Mouse (Mus musculus) liver, embryonic 13.5 days (tissue): ENCODE data around the gene Arhgef3. TPM values are rescaled to one million over a fixed set of nuclear protein-coding genes. Genes with fewer than 3 reads are reported as not detected.

Experiments
- ATAC-seq: fragments of 200-750 bp; cut with Nextera tagmentation; 2 replicates; pipeline ENCODE4 v1.8.0; 2017; ENCODE audit warnings: low read depth, mild to moderate bottlenecking, moderate number of reproducible peaks, moderate library complexity
- DNase-seq: peaks from one replicate; pipeline ENCODE4 v3.0.0; 2022
- H3K27ac ChIP-seq: fragments of 300-500 bp; sonication (generic); 2 replicates; pipeline ENCODE4 v1.5.1; 2015; ENCODE audit warnings: moderate library complexity, mild to moderate bottlenecking, inconsistent platforms
- H3K27me3 ChIP-seq: fragments of 300-500 bp; sonication (generic); 2 replicates; pipeline ENCODE4 v1.6.1; 2015; ENCODE audit warnings: mild to moderate bottlenecking, inconsistent platforms
- H3K36me3 ChIP-seq: fragments of 300-500 bp; sonication (generic); 2 replicates; pipeline ENCODE4 v1.6.1; 2015; ENCODE audit warnings: mild to moderate bottlenecking, inconsistent platforms
- H3K4me1 ChIP-seq: fragments of 300-500 bp; sonication (generic); replicated peaks from 2 replicates; pipeline ENCODE4 v1.6.1; 2015; ENCODE audit warnings: inconsistent platforms
- H3K4me2 ChIP-seq: fragments of 300-500 bp; sonication (generic); 2 replicates; pipeline ENCODE4 v1.6.1; 2015; ENCODE audit warnings: inconsistent platforms, mild to moderate bottlenecking, moderate library complexity
- H3K4me3 ChIP-seq: fragments of 300-500 bp; sonication (generic); replicated peaks from 2 replicates; pipeline ENCODE4 v1.5.1; 2015; ENCODE audit warnings: mild to moderate bottlenecking, inconsistent platforms
- H3K9ac ChIP-seq: fragments of 300-500 bp; sonication (generic); 2 replicates; pipeline ENCODE4 v1.6.1; 2015; ENCODE audit warnings: mild to moderate bottlenecking, inconsistent platforms
- H3K9me3 ChIP-seq: fragments of 300-500 bp; sonication (generic); replicated peaks from 2 replicates; pipeline ENCODE4 v1.6.1; 2016; ENCODE audit warnings: inconsistent platforms
- WGBS: fragments of 180-500 bp; shearing (Covaris S2); methylation state at CpG from one replicate; pipeline ENCODE4 v1.1.7; 2015; ENCODE audit not compliant: insufficient replicate concordance; 5-methylcytosine and 5-hydroxymethylcytosine counted together
- polyA plus RNA-seq: library from polyadenylated mRNA; unstranded; fragments of >200 nt; fragmentation: Nextera tagmentation; extraction: Ambion mirVana; gene quantifications from 2 replicates; pipeline ENCODE4 v1.2.1, GENCODE M21; 2015

Gene Arhgef3
- polyA plus RNA-seq, 1 experiment from 2014 or later = 3.7 TPM

- no peak for ATAC-seq
- H3K4me2 ChIP-seq = no peak overlapping the region
- WGBS = 68% methylated on average over 4 of the region's 4 CpGs
- no peak for DNase-seq
- peaks cover 5% of the 10 kb centered on the region; the same call in 1 of the 2 replicates for H3K36me3 ChIP-seq
- no peak overlapping the region for H3K9ac ChIP-seq
- H3K27me3 ChIP-seq = no peaks in the 10 kb centered on the region
- H3K4me1 ChIP-seq = peaks cover 38% of the 10 kb centered on the region
- H3K27ac ChIP-seq = no peak overlapping the region
- H3K4me3 ChIP-seq = no peak overlapping the region
- no peaks in the 10 kb centered on the region for H3K9me3 ChIP-seq
Measured at GRCm38 (mm10) chr14:27344250-27344990, 229.7 kb downstream of the Arhgef3 start.

- no peak for DNase-seq
- H3K4me3 ChIP-seq = no peak overlapping the region
- no peaks in the 10 kb centered on the region for H3K9me3 ChIP-seq
- H3K27me3 ChIP-seq = no peaks in the 10 kb centered on the region
- no peak for ATAC-seq
- H3K9ac ChIP-seq = no peak overlapping the region
- no peak overlapping the region for H3K4me2 ChIP-seq
- H3K36me3 ChIP-seq = peaks cover 5% of the 10 kb centered on the region; the same call in 1 of the 2 replicates
- no peak overlapping the region for H3K27ac ChIP-seq
- 64% methylated on average over 7 of the region's 7 CpGs for WGBS
- peaks cover 44% of the 10 kb centered on the region for H3K4me1 ChIP-seq
Measured at GRCm38 (mm10) chr14:27345051-27345885, 230.6 kb downstream of the Arhgef3 start.

GRCm38 (mm10) chr14:27347224-27347623 is 232.5 kb downstream of the Arhgef3 start:
- H3K27ac ChIP-seq = no peak overlapping the region
- ATAC-seq (no peak), DNase-seq (no peak)
- WGBS = 49% methylated on average over 3 of the region's 3 CpGs
- H3K36me3 ChIP-seq = peaks cover 5% of the 10 kb centered on the region; the same call in 1 of the 2 replicates
- H3K4me1 ChIP-seq = peaks cover 49% of the 10 kb centered on the region
- no peaks in the 10 kb centered on the region for H3K9me3 ChIP-seq
- H3K9ac ChIP-seq = no peak overlapping the region
- H3K27me3 ChIP-seq = no peaks in the 10 kb centered on the region
- no peak overlapping the region for H3K4me3 ChIP-seq
- H3K4me2 ChIP-seq = no peak overlapping the region

- Histone ChIP-seq H3K4me3 (no peak overlapping the region), H3K27me3 (no peaks in the 10 kb centered on the region), H3K4me1 (peaks cover 49% of the 10 kb centered on the region), H3K9me3 (no peaks in the 10 kb centered on the region), H3K27ac (no peak overlapping the region), H3K36me3 (peaks cover 5% of the 10 kb centered on the region; the same call in 1 of the 2 replicates), H3K4me2 (no peak overlapping the region), H3K9ac (no peak overlapping the region)
- ATAC-seq = no peak
- 67% methylated on average over 5 of the region's 5 CpGs for WGBS
- no peak for DNase-seq
Measured at GRCm38 (mm10) chr14:27347666-27348065, 233.0 kb downstream of the Arhgef3 start.

- Histone ChIP-seq H3K27ac (no peak overlapping the region), H3K4me2 (no peak overlapping the region), H3K9me3 (no peaks in the 10 kb centered on the region), H3K9ac (no peak overlapping the region), H3K4me3 (no peak overlapping the region), H3K36me3 (peaks cover 5% of the 10 kb centered on the region; the same call in 1 of the 2 replicates), H3K27me3 (no peaks in the 10 kb centered on the region), H3K4me1 (peaks cover 49% of the 10 kb centered on the region)
- DNase-seq (no peak), ATAC-seq (no peak)
- WGBS = 67% methylated on average over 2 of the region's 2 CpGs
Measured at GRCm38 (mm10) chr14:27348088-27348487, 233.4 kb downstream of the Arhgef3 start.

- Histone ChIP-seq H3K4me1 (peaks cover 49% of the 10 kb centered on the region), H3K4me2 (no peak overlapping the region), H3K4me3 (no peak overlapping the region), H3K27me3 (no peaks in the 10 kb centered on the region), H3K9me3 (no peaks in the 10 kb centered on the region), H3K9ac (no peak overlapping the region), H3K36me3 (peaks cover 5% of the 10 kb centered on the region; the same call in 1 of the 2 replicates), H3K27ac (no peak overlapping the region)
- 87% methylated on average over 4 of the region's 4 CpGs for WGBS
- ATAC-seq (no peak), DNase-seq (no peak)
Measured at GRCm38 (mm10) chr14:27348656-27349055, 234.0 kb downstream of the Arhgef3 start.

GRCm38 (mm10) chr14:27349120-27349519 is 234.4 kb downstream of the Arhgef3 start:
- no peak overlapping the region for H3K27ac ChIP-seq
- ATAC-seq = no peak
- H3K27me3 ChIP-seq = no peaks in the 10 kb centered on the region

GRCm38 (mm10) chr14:27349828-27350729 is 235.4 kb downstream of the Arhgef3 start:
- peak overlapping the region; percentile 23 for H3K4me2 ChIP-seq
- H3K36me3 ChIP-seq = no peaks in the 10 kb centered on the region
- no peaks in the 10 kb centered on the region for H3K27me3 ChIP-seq
- H3K4me3 ChIP-seq = no peak overlapping the region
- peak overlapping the region; percentile 67; the same call in 1 of the 2 replicates for H3K27ac ChIP-seq
- peak; percentile 85 for ATAC-seq
- 0 out of 2 replicates have a peak overlapping the region, but pooled peaks have one; percentile 13 for H3K9ac ChIP-seq
- no peaks in the 10 kb centered on the region for H3K9me3 ChIP-seq
- peaks cover 42% of the 10 kb centered on the region for H3K4me1 ChIP-seq
- WGBS = 43% methylated on average over 17 of the region's 17 CpGs
- DNase-seq = peak; percentile 53

More at GRCm38 (mm10) chr14:27349120-27349519, 234.4 kb downstream of the Arhgef3 start:
- H3K4me3 ChIP-seq = no peak overlapping the region
- no peaks in the 10 kb centered on the region for H3K9me3 ChIP-seq
- H3K36me3 ChIP-seq = 0 out of 2 replicates have a peak, but pooled peaks cover under 1% of the 10 kb centered on the region
- peaks cover 49% of the 10 kb centered on the region for H3K4me1 ChIP-seq
- no peak for DNase-seq
- no peak overlapping the region for H3K9ac ChIP-seq
- H3K4me2 ChIP-seq = no peak overlapping the region
- WGBS = 81% methylated on average over 3 of the region's 3 CpGs

GRCm38 (mm10) chr14:27351051-27351475 is 236.4 kb downstream of the Arhgef3 start:
- H3K4me1 ChIP-seq = peaks cover 37% of the 10 kb centered on the region
- H3K27ac ChIP-seq = peak overlapping the region; percentile 67
- DNase-seq (no peak), ATAC-seq (no peak)
- no peak overlapping the region for H3K4me3 ChIP-seq
- 18% methylated on average over 5 of the region's 5 CpGs for WGBS
- H3K9ac ChIP-seq = peak overlapping the region; percentile 11; the same call in 1 of the 2 replicates
- H3K9me3 ChIP-seq = no peaks in the 10 kb centered on the region
- no peaks in the 10 kb centered on the region for H3K27me3 ChIP-seq
- H3K4me2 ChIP-seq = no peak overlapping the region
- no peaks in the 10 kb centered on the region for H3K36me3 ChIP-seq

GRCm38 (mm10) chr14:27351476-27352079 is 236.9 kb downstream of the Arhgef3 start:
- DNase-seq (no peak), ATAC-seq (peak; percentile 30; the same call in 1 of the 2 replicates)
- peak overlapping the region; percentile 11; the same call in 1 of the 2 replicates for H3K9ac ChIP-seq
- no peaks in the 10 kb centered on the region for H3K9me3 ChIP-seq
- no peak overlapping the region for H3K4me2 ChIP-seq
- no peaks in the 10 kb centered on the region for H3K27me3 ChIP-seq
- peak overlapping the region; percentile 67 for H3K27ac ChIP-seq
- H3K36me3 ChIP-seq = no peaks in the 10 kb centered on the region
- WGBS = 24% methylated on average over 4 of the region's 4 CpGs
- H3K4me1 ChIP-seq = peaks cover 37% of the 10 kb centered on the region
- no peak overlapping the region for H3K4me3 ChIP-seq
